ENCODE assay signal across 9 mouse cellular contexts in genomic region chrX:51767457-51767856, GRCm38 (mm10). TPM values are rescaled to one million over a fixed set of nuclear protein-coding genes. Genes with fewer than 3 reads are reported as not detected.
A peak's percentile ranks its signal among the peaks of the same experiment; 100 is the strongest.
DNase-seq lines count a peak whose midpoint lies in the region; ATAC-seq and TF ChIP-seq lines count a peak whose summit lies in the region.
"Had no signal": no experiment of that assay in that cellular context is flagged by ENCODE, and none has a peak within 500 bp of the region (broad histone marks: within the 10 kb centered on the region; RNA-seq: fewer than 3 reads in every experiment).

No protein-coding gene starts in this region.

- 14% methylated on average over 1 of the region's 1 CpGs for WGBS in kidney, adult 2 months
- WGBS in kidney, embryonic 14.5 days = 15% methylated on average over 1 of the region's 1 CpGs
- 8% methylated on average over 1 of the region's 1 CpGs for WGBS in embryonic facial prominence, embryonic 14.5 days

- TF ChIP-seq POLR2A in kidney, adult 2 months (IDR thresholded peaks at IDR 0.05; ENCODE audit: low read depth, low read length) = no peak
- no peak for TF ChIP-seq POLR2A in CH12.LX (IDR thresholded peaks at IDR 0.05; ENCODE audit: low read depth, low read length)

- H3K79me2 ChIP-seq in CH12.LX (replicated peaks; ENCODE audit: control insufficient read depth, extremely low read depth, insufficient read depth, poor library complexity, severe bottlenecking) = no peaks in the 10 kb centered on the region

- H3K36me3 ChIP-seq in kidney, adult 2 months (ENCODE audit: control insufficient read depth, insufficient read depth, low read length) = no peaks in the 10 kb centered on the region
- no peaks in the 10 kb centered on the region for H3K36me3 ChIP-seq in kidney, embryonic 14.5 days (ENCODE audit: control insufficient read depth, insufficient read depth, low read length)
- no peaks in the 10 kb centered on the region for H3K36me3 ChIP-seq in CH12.LX (replicated peaks in 1 of 2; ENCODE audit: control insufficient read depth in 1 of 2, insufficient read depth in 1 of 2, low read length in 1 of 2)
- no peaks in the 10 kb centered on the region for H3K36me3 ChIP-seq in embryonic facial prominence, embryonic 14.5 days (ENCODE audit: control insufficient read depth, insufficient read depth, low read length)
- H3K36me3 ChIP-seq: liver, embryonic 15.5 days had no signal

- peak; percentile 16; the same call in 1 of the 2 replicates for TF ChIP-seq CTCF in kidney, adult 2 months (conservative IDR thresholded peaks at IDR 0.05; ENCODE audit: insufficient read depth, insufficient read length, low read depth, low read length)
- TF ChIP-seq CTCF in CH12.LX (conservative IDR thresholded peaks at IDR 0.05 in 1 of 2, IDR thresholded peaks at IDR 0.05 in 1 of 2; ENCODE audit: low read depth in 2 of 2, low read length in 2 of 2) = peak in 1 of 2 experiments; percentile 55; a peak in 2 of 4 replicates

- H3K4me2 ChIP-seq in kidney, embryonic 14.5 days (replicated peaks; ENCODE audit: low read depth, low read length) = no peak overlapping the region
- no peak overlapping the region for H3K4me2 ChIP-seq in CH12.LX (ENCODE audit: insufficient read depth, low read depth, poor library complexity, severe bottlenecking)
- no peak overlapping the region for H3K4me2 ChIP-seq in embryonic facial prominence, embryonic 14.5 days (ENCODE audit: low read depth, low read length)
- H3K4me2 ChIP-seq: liver, embryonic 15.5 days had no signal

- dilution Hi-C loops in CH12.LX (cut with MboI; ENCODE audit: extremely low pct_ligation_motif_present, extremely low pct_unique_long_range_greater_than_20kb, low sequenced_read_pairs) = no loop called here

- no peak for ATAC-seq in kidney, embryonic 14.5 days (ENCODE audit: low FRiP score, low TSS enrichment)
- no peak for ATAC-seq in embryonic facial prominence, embryonic 14.5 days (ENCODE audit: low read depth)
- ATAC-seq in CD4-positive, CD25-positive, alpha-beta regulatory T cell, adult 4 months = no peak

- DNase-seq in kidney, adult 2 months = peak; percentile 12
- DNase-seq in 3T3-L1 (ENCODE audit: low read depth, low spot score) (peak; percentile 53), CH12.LX (ENCODE audit: extremely low read depth) (peak; percentile 10)
- peak; percentile 24 for DNase-seq in embryonic facial prominence, embryonic 14.5 days (ENCODE audit: low spot score)
- no peak for DNase-seq in cerebellum, adult 11 months

- no peaks in the 10 kb centered on the region for H3K4me1 ChIP-seq in kidney, adult 2 months (ENCODE audit: control insufficient read depth, insufficient read depth, low read length)
- no peaks in the 10 kb centered on the region for H3K4me1 ChIP-seq in kidney, embryonic 14.5 days (ENCODE audit: control insufficient read depth, insufficient read depth, low read length)
- no peaks in the 10 kb centered on the region for H3K4me1 ChIP-seq in CH12.LX (ENCODE audit: control insufficient read depth in 1 of 2, insufficient read depth in 2 of 2)
- no peaks in the 10 kb centered on the region for H3K4me1 ChIP-seq in embryonic facial prominence, embryonic 14.5 days (ENCODE audit: control insufficient read depth, insufficient read depth, low read length)
- H3K4me1 ChIP-seq: liver, embryonic 15.5 days had no signal

- H3K9me3 ChIP-seq in kidney, embryonic 14.5 days (ENCODE audit: control insufficient read depth, low read length) = no peaks in the 10 kb centered on the region
- no peaks in the 10 kb centered on the region for H3K9me3 ChIP-seq in CH12.LX (replicated peaks; ENCODE audit: low read length)
- H3K9me3 ChIP-seq in embryonic facial prominence, embryonic 14.5 days (ENCODE audit: control insufficient read depth, low read length) = no peaks in the 10 kb centered on the region
- H3K9me3 ChIP-seq: liver, embryonic 15.5 days had no signal

- H3K27me3 ChIP-seq in kidney, adult 2 months (replicated peaks; ENCODE audit: control insufficient read depth, insufficient read depth, low read length) = no peaks in the 10 kb centered on the region
- H3K27me3 ChIP-seq in kidney, embryonic 14.5 days (ENCODE audit: control insufficient read depth, insufficient read depth, low read length) = no peaks in the 10 kb centered on the region
- H3K27me3 ChIP-seq in CH12.LX (replicated peaks) = no peaks in the 10 kb centered on the region
- H3K27me3 ChIP-seq in embryonic facial prominence, embryonic 14.5 days (replicated peaks; ENCODE audit: control insufficient read depth, insufficient read depth, low read length) = no peaks in the 10 kb centered on the region
- H3K27me3 ChIP-seq: liver, embryonic 15.5 days had no signal

- H3K27ac ChIP-seq in kidney, adult 2 months (ENCODE audit: insufficient read depth, low read depth, low read length) = no peak overlapping the region
- H3K27ac ChIP-seq in kidney, embryonic 14.5 days (ENCODE audit: low read depth, low read length) = no peak overlapping the region
- H3K27ac ChIP-seq in CH12.LX (ENCODE audit: insufficient read depth, low read depth) = no peak overlapping the region
- no peak overlapping the region for H3K27ac ChIP-seq in embryonic facial prominence, embryonic 14.5 days (replicated peaks; ENCODE audit: low read depth, low read length)
- H3K27ac ChIP-seq: liver, embryonic 15.5 days had no signal

- no peak overlapping the region for H3K4me3 ChIP-seq in kidney, adult 2 months (ENCODE audit: insufficient read depth, low read depth, low read length)
- no peak overlapping the region for H3K4me3 ChIP-seq in kidney, embryonic 14.5 days (ENCODE audit: low read length)
- no peak overlapping the region for H3K4me3 ChIP-seq in CH12.LX (replicated peaks in 1 of 3; ENCODE audit: low read depth in 2 of 3, low read length in 2 of 3, poor library complexity in 1 of 3)
- H3K4me3 ChIP-seq in embryonic facial prominence, embryonic 14.5 days (ENCODE audit: low read depth, low read length) = no peak overlapping the region
- H3K4me3 ChIP-seq: liver, embryonic 15.5 days had no signal

- peak; percentile 38 for TF ChIP-seq RAD21 in CH12.LX (IDR thresholded peaks at IDR 0.05; ENCODE audit: low read depth, low read length)

- no peak for TF ChIP-seq EP300 in CH12.LX (IDR thresholded peaks at IDR 0.05; ENCODE audit: low read length)

- in situ Hi-C loops in CH12.LX (cut with MboI; ENCODE audit: low pct_ligation_motif_present, low pct_unique_long_range_greater_than_20kb, low sequenced_read_pairs) = no loop called here

- H3K9ac ChIP-seq in kidney, embryonic 14.5 days (ENCODE audit: low read depth, low read length) = no peak overlapping the region
- no peak overlapping the region for H3K9ac ChIP-seq in CH12.LX (ENCODE audit: insufficient read depth, low read depth)
- no peak overlapping the region for H3K9ac ChIP-seq in embryonic facial prominence, embryonic 14.5 days (ENCODE audit: low read depth, low read length)
- H3K9ac ChIP-seq: liver, embryonic 15.5 days had no signal

TF ChIP-seq in CH12.LX, 34 proteins besides CTCF, POLR2A, EP300 and RAD21:
- TF ChIP-seq SMC3 (IDR thresholded peaks at IDR 0.05; ENCODE audit: low read depth, low read length) = peak; percentile 50
- no peak for TF ChIP-seq KAT2A (IDR thresholded peaks at IDR 0.05; ENCODE audit: insufficient replicate concordance, low read length)
- TF ChIP-seq MAFK (IDR thresholded peaks at IDR 0.05; ENCODE audit: insufficient replicate concordance, low read length) = no peak
- TF ChIP-seq MAX (IDR thresholded peaks at IDR 0.05; ENCODE audit: low read length) = no peak

RNA-seq across cellular contexts. Expression of gene Usp26, which starts 33.6 kb away (rescaled TPM):
- not detected in 2 replicates for polyA plus RNA-seq in kidney, adult 2 months (2012; rRNA removed)
- polyA plus RNA-seq in kidney, embryonic 14.5 days (2014; fragmentation: Nextera tagmentation; extraction: Ambion mirVana) = not detected in 2 replicates
- not detected in 2 replicates for total RNA-seq in CH12.LX (2012; rRNA removed)
- not detected in 2 replicates for total RNA-seq in CH12.LX (2014; rRNA removed)
- not detected in 2 replicates for polyA plus RNA-seq in CH12.LX (2012; ENCODE audit: insufficient read length, low read depth)
- polyA plus RNA-seq in embryonic facial prominence, embryonic 14.5 days (2014; fragmentation: Nextera tagmentation; extraction: Ambion mirVana) = not detected in 2 replicates
- not detected for polyA plus RNA-seq in CD4-positive, CD25-positive, alpha-beta regulatory T cell, adult 4 months (2017; shearing (Covaris generic))
- total RNA-seq: neutrophil, adult 5-6 weeks had no signal
- polyA plus RNA-seq: liver, embryonic 15.5 days had no signal
